Mouse (Mus musculus) limb, embryonic 12.5 days (tissue): ENCODE measurements at regions not wholly inside any gene's neighbourhood (a gene's known extent, or its start where the extent isn't known, plus 50 kb on each side); places are given as distances from the start of the nearest gene placed in this dataset.
A peak's percentile ranks its signal among the peaks of the same experiment; 100 is the strongest.

Experiments used
- ATAC-seq: fragments of 200-750 bp; cut with Nextera tagmentation; 2 replicates; pipeline ENCODE4 v1.8.0; 2017; ENCODE audit warnings: low read depth, moderate TSS enrichment; ENCODE audit not compliant: insufficient number of reproducible peaks, insufficient read depth, low FRiP score, low TSS enrichment
- H3K27ac ChIP-seq: fragments of 300-500 bp; sonication (generic); 2 replicates; pipeline ENCODE4 v1.5.1; 2016; ENCODE audit warnings: mild to moderate bottlenecking, moderate library complexity
- H3K27me3 ChIP-seq: fragments of 300-500 bp; sonication (generic); 2 replicates; pipeline ENCODE4 v1.6.1; 2016; ENCODE audit warnings: mild to moderate bottlenecking, moderate library complexity
- H3K36me3 ChIP-seq: fragments of 300-500 bp; sonication (generic); 2 replicates; pipeline ENCODE4 v1.6.1; 2016; ENCODE audit warnings: mild to moderate bottlenecking, moderate library complexity
- H3K4me1 ChIP-seq: fragments of 300-500 bp; sonication (generic); replicated peaks from 2 replicates; pipeline ENCODE4 v1.6.1; 2016
- H3K4me2 ChIP-seq: fragments of 300-500 bp; sonication (generic); 2 replicates; pipeline ENCODE4 v1.6.1; 2016; ENCODE audit warnings: mild to moderate bottlenecking, moderate library complexity
- H3K4me3 ChIP-seq: fragments of 300-500 bp; sonication (generic); replicated peaks from 2 replicates; pipeline ENCODE4 v1.5.1; 2016; ENCODE audit warnings: mild to moderate bottlenecking
- H3K9ac ChIP-seq: fragments of 300-500 bp; sonication (generic); replicated peaks from 2 replicates; pipeline ENCODE4 v1.6.1; 2016; ENCODE audit warnings: mild to moderate bottlenecking, moderate library complexity
- H3K9me3 ChIP-seq: fragments of 300-500 bp; sonication (generic); 2 replicates; pipeline ENCODE4 v1.6.1; 2016; ENCODE audit warnings: mild to moderate bottlenecking, moderate library complexity
- WGBS: fragments of 180-500 bp; shearing (Covaris S2); methylation state at CpG from one replicate; pipeline ENCODE4 v1.1.7; 2016; 5-methylcytosine and 5-hydroxymethylcytosine counted together

DNA sequence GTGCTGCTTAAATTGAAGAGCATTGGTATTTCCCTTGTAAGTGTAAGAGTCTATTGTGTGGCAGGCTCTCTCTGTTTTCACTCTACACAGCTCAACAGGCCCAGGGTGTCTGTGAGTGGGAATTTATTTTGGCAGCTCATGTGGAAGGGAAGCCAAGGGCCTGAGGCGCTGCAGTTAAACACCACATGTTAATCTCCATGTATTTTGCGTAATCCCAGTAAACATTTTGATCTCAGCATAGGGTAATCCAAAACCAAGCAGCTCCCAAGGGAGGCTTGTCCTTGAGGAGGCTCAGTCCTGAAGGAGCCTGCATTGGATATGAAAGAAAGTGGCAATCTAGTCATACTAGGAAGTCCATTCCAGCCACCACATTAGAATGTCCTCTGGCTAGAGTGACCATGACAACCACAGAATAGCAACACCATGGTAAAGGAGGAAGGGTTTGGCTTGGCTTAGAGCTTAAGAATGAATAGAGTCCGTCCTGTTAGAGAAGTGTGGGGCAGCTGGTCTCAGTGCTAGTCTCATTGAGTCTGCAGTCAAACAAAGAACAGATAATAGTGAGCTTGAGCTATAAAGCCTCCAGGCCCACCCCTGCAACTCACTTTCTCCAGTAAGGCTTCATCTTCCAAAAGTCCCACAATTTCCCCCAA is 391.6 kb downstream of the Insc start:
- H3K36me3 ChIP-seq: no peaks in the 10 kb centered on the region
- no peaks in the 10 kb centered on the region for H3K27me3 ChIP-seq
- H3K4me3 ChIP-seq: no peak overlapping the region
- no peaks in the 10 kb centered on the region for H3K4me1 ChIP-seq
- no peak overlapping the region for H3K4me2 ChIP-seq
- H3K9ac ChIP-seq: no peak overlapping the region
- H3K27ac ChIP-seq: no peak overlapping the region
- no peak for ATAC-seq
- WGBS: 85% methylated on average over 3 of the region's 3 CpGs
- no peaks in the 10 kb centered on the region for H3K9me3 ChIP-seq

- 90% methylated on average over 3 of the region's 3 CpGs for WGBS
Measured at GRCm38 (mm10) chr7:115140286-115140685, 396.8 kb downstream of the Insc start.

GRCm38 (mm10) chr7:115142163-115142562 is 398.7 kb downstream of the Insc start:
- H3K4me2 ChIP-seq: no peak overlapping the region
- H3K9me3 ChIP-seq: no peaks in the 10 kb centered on the region
- H3K27me3 ChIP-seq: 0 out of 2 replicates have a peak, but pooled peaks cover 6% of the 10 kb centered on the region
- no peak overlapping the region for H3K4me3 ChIP-seq
- H3K4me1 ChIP-seq: peaks cover 5% of the 10 kb centered on the region; the same call in 1 of the 2 replicates
- 53% methylated on average over 2 of the region's 2 CpGs for WGBS
- no peaks in the 10 kb centered on the region for H3K36me3 ChIP-seq
- ATAC-seq: no peak
- H3K9ac ChIP-seq: no peak overlapping the region
- H3K27ac ChIP-seq: no peak overlapping the region

More at GRCm38 (mm10) chr7:115140286-115140685, 396.8 kb downstream of the Insc start:
- no peak overlapping the region for H3K27ac ChIP-seq
- H3K4me3 ChIP-seq: no peak overlapping the region
- peaks cover 5% of the 10 kb centered on the region; the same call in 1 of the 2 replicates for H3K4me1 ChIP-seq
- no peaks in the 10 kb centered on the region for H3K27me3 ChIP-seq
- H3K36me3 ChIP-seq: no peaks in the 10 kb centered on the region
- no peak overlapping the region for H3K9ac ChIP-seq
- H3K9me3 ChIP-seq: no peaks in the 10 kb centered on the region
- no peak overlapping the region for H3K4me2 ChIP-seq
- ATAC-seq: no peak

GRCm38 (mm10) chr7:115144947-115145346 is 401.5 kb downstream of the Insc start:
- H3K4me3 ChIP-seq: no peak overlapping the region
- H3K4me1 ChIP-seq: peaks cover 5% of the 10 kb centered on the region; the same call in 1 of the 2 replicates
- ATAC-seq: peak; percentile 79; the same call in 1 of the 2 replicates
- H3K4me2 ChIP-seq: no peak overlapping the region
- no peaks in the 10 kb centered on the region for H3K36me3 ChIP-seq
- H3K9ac ChIP-seq: no peak overlapping the region
- no peak overlapping the region for H3K27ac ChIP-seq
- 0 out of 2 replicates have a peak, but pooled peaks cover 6% of the 10 kb centered on the region for H3K27me3 ChIP-seq
- 30% methylated on average over 2 of the region's 2 CpGs for WGBS
- no peaks in the 10 kb centered on the region for H3K9me3 ChIP-seq

DNA sequence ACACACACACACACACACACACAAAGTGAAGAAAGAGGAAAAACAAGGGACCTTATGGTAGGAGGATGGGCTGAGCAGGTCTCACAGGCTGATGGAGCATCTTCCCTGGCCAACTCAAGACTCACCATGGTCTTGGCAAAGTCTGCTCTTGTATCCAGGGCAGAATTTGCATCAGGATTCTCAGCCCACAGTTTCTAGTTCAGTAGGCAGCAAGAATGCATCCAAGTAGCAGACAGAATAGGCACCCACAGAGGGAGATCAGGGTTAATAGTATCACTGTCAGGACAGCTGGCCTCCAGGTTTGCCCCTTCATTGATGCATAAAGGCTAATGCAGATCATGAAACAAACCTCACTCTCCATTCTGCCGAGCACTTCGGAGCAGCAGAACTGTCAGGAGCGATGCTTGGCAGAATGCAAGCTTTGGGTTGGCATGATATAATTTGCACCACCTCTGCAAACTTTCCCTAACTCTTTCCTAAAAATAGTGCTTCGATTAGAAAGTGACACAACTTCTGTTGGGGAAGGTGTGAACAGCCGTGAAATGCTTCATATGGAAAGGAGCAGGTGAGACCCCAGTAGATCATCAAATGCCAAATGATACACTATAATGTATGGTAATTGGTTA is 404.0 kb downstream of the Insc start:
- Histone ChIP-seq H3K4me3 (no peak overlapping the region), H3K9me3 (no peaks in the 10 kb centered on the region), H3K27me3 (0 out of 2 replicates have a peak, but pooled peaks cover 6% of the 10 kb centered on the region), H3K36me3 (no peaks in the 10 kb centered on the region), H3K4me1 (peaks cover 5% of the 10 kb centered on the region; the same call in 1 of the 2 replicates), H3K4me2 (no peak overlapping the region), H3K27ac (no peak overlapping the region), H3K9ac (no peak overlapping the region)
- no peak for ATAC-seq
- WGBS: 89% methylated on average over 5 of the region's 5 CpGs

- H3K27ac ChIP-seq: peak overlapping the region; percentile 74; the same call in 1 of the 2 replicates
- H3K9me3 ChIP-seq: no peaks in the 10 kb centered on the region
- no peak overlapping the region for H3K4me3 ChIP-seq
- no peaks in the 10 kb centered on the region for H3K36me3 ChIP-seq
- ATAC-seq: no peak
- no peak overlapping the region for H3K4me2 ChIP-seq
- no peak overlapping the region for H3K9ac ChIP-seq
- peaks cover 22% of the 10 kb centered on the region for H3K4me1 ChIP-seq
- H3K27me3 ChIP-seq: no peaks in the 10 kb centered on the region
Measured at GRCm38 (mm10) chr7:115153291-115153690, 409.8 kb downstream of the Insc start.

DNA sequence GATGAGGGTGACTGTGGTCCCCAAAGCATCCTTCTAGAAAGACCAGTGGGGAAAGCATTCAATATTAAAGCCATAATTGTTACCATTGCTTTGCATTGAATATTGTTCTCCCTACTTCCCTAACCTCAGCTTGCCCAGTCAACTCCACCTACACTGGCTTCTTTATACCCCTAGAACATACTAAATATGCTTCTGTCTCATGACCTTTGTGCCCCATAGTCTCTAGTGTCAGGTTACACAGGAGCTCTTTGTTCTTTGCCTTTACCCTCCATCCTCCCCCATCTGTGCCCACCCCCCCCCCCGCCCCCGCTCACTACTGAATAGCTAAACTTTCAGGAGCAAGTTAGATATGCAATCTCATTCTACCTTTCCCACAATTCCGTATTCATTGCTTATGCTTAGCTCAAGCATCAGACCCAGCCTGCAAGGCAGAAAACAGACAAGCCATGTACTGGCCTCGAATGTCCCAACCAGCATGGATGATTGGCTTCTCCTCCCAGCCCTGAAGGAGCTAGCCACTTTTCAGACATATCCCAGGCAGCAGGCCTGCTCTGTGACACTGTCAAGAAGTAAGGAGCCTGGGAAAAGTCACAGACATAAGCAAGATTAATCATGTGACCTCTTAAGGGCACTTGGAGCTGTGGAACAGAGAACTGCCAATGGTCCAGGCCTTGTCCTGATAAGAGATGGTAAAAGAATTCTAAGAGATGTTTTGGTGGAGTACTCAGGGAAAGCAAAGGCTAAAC is 410.4 kb downstream of the Insc start:
- H3K9me3 ChIP-seq: no peaks in the 10 kb centered on the region
- no peaks in the 10 kb centered on the region for H3K27me3 ChIP-seq
- no peak overlapping the region for H3K4me2 ChIP-seq
- H3K9ac ChIP-seq: no peak overlapping the region
- H3K27ac ChIP-seq: peak overlapping the region; percentile 74
- no peak for ATAC-seq
- H3K4me1 ChIP-seq: peaks cover 22% of the 10 kb centered on the region
- no peaks in the 10 kb centered on the region for H3K36me3 ChIP-seq
- WGBS: 47% methylated on average over 4 of the region's 4 CpGs
- no peak overlapping the region for H3K4me3 ChIP-seq

DNA sequence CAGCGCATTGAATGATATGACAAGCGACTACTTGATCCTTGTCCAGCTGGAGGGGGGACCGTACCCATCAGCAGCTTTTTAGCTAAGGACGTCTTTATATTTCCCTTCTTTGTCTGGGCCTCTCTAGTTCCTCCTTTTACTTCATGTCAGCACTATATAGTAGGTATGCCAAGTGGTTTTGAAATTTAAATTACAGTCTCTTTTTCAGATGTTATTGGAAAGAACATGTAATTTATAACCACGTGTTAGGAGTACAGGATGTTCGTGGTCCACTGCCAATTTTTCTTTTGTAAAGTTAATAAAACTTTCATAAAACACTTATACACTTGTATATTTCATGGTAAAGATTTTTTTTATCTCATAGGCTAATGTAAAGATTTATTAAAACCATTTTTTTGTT is 426.5 kb downstream of the Insc start:
- Histone ChIP-seq H3K4me1 (peaks cover 6% of the 10 kb centered on the region; the same call in 1 of the 2 replicates), H3K36me3 (no peaks in the 10 kb centered on the region), H3K9me3 (peaks cover 3% of the 10 kb centered on the region; the same call in 1 of the 2 replicates), H3K27me3 (no peaks in the 10 kb centered on the region), H3K9ac (no peak overlapping the region), H3K4me3 (no peak overlapping the region), H3K4me2 (no peak overlapping the region), H3K27ac (no peak overlapping the region)
- WGBS: 56% methylated on average over 6 of the region's 6 CpGs
- no peak; the same call in 1 of the 2 replicates for ATAC-seq

- 46% methylated on average over 9 of the region's 9 CpGs for WGBS
- no peaks in the 10 kb centered on the region for H3K36me3 ChIP-seq
- H3K9ac ChIP-seq: no peak overlapping the region
- H3K4me1 ChIP-seq: peaks cover 6% of the 10 kb centered on the region; the same call in 1 of the 2 replicates
- H3K27me3 ChIP-seq: no peaks in the 10 kb centered on the region
- no peak overlapping the region for H3K4me3 ChIP-seq
- no peak overlapping the region for H3K4me2 ChIP-seq
- ATAC-seq: no peak
- H3K9me3 ChIP-seq: peaks cover 3% of the 10 kb centered on the region; the same call in 1 of the 2 replicates
- H3K27ac ChIP-seq: no peak overlapping the region
Measured at GRCm38 (mm10) chr7:115170439-115170838, 426.9 kb downstream of the Insc start.

DNA sequence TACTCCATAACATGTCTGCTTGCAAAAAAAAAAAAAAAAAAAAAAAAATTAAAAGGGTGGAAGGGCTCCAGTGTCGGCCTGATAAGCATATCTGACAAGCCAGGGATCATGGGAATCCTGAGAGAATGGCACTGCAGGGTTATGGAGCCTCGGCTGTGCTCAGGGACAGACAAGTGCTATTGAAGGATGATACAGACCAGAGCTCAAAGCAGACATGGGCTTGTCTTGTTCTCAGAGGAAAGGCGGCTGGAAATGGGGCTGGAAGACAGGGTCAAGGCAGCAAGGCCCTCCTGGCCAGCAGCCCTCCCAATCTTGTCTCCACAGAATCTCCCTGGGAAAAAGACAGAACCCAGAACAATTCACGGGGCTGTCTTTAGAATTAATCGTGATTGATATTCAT is 449.0 kb downstream of the Insc start:
- H3K9me3 ChIP-seq: no peaks in the 10 kb centered on the region
- no peak overlapping the region for H3K27ac ChIP-seq
- no peaks in the 10 kb centered on the region for H3K36me3 ChIP-seq
- no peak overlapping the region for H3K4me3 ChIP-seq
- H3K27me3 ChIP-seq: peaks cover 8% of the 10 kb centered on the region; the same call in 1 of the 2 replicates
- ATAC-seq: no peak
- H3K9ac ChIP-seq: no peak overlapping the region
- no peaks in the 10 kb centered on the region; the same call in 1 of the 2 replicates for H3K4me1 ChIP-seq
- H3K4me2 ChIP-seq: no peak overlapping the region
- WGBS: 69% methylated on average over 5 of the region's 5 CpGs
